Mouse (Mus musculus) olfactory bulb, adult 2 months (tissue): ENCODE measurements around the gene Hrc. TPM values are rescaled to one million over a fixed set of nuclear protein-coding genes. Genes with fewer than 3 reads are reported as not detected.
"Not testable (repeated sequence)": the region's sequence is repeated elsewhere in the genome, so short reads cannot be mapped to it uniquely, and the experiment has no call there.

Experiments
- H3K27ac ChIP-seq: fragments of 200-500 bp; 2 replicates; pipeline ENCODE4 v1.5.1; 2012; ENCODE audit warnings: low read depth, low read length; ENCODE audit not compliant: insufficient read depth
- H3K4me1 ChIP-seq: fragments of 200-500 bp; 2 replicates; pipeline ENCODE4 v1.6.1; 2012; ENCODE audit warnings: low read length; ENCODE audit not compliant: control insufficient read depth, insufficient read depth
- H3K4me3 ChIP-seq: fragments of 200-500 bp; 2 replicates; pipeline ENCODE4 v1.5.1; 2012; ENCODE audit warnings: mild to moderate bottlenecking, low read depth, low read length, moderate library complexity; ENCODE audit not compliant: insufficient read depth
- CTCF ChIP-seq: fragments of 200-500 bp; IDR thresholded peaks from 2 replicates; pipeline ENCODE4 v1.5.1; 2012; ENCODE audit warnings: low read depth, mild to moderate bottlenecking, low read length, moderate library complexity; ENCODE audit not compliant: insufficient read depth
- POLR2A ChIP-seq: fragments of 200-500 bp; IDR thresholded peaks from 2 replicates; pipeline ENCODE4 v1.6.1; 2012; ENCODE audit warnings: mild to moderate bottlenecking, low read depth, low read length, moderate library complexity; ENCODE audit not compliant: insufficient read depth
- WGBS: fragments of 180-500 bp; shearing (Covaris S2); methylation state at CpG from one replicate; pipeline ENCODE4 v1.1.7; 2018; 5-methylcytosine and 5-hydroxymethylcytosine counted together
- polyA plus RNA-seq: library from polyadenylated mRNA; stranded (reverse); fragments of >200 nt; gene quantifications from 2 replicates; pipeline ENCODE4 v1.2.4, GENCODE M21; 2012; ENCODE audit warnings: low replicate concordance; ENCODE audit not compliant: missing spikeins, insufficient read depth, insufficient read length

The Hrc gene
- polyA plus RNA-seq, 1 experiment: not detected

DNA sequence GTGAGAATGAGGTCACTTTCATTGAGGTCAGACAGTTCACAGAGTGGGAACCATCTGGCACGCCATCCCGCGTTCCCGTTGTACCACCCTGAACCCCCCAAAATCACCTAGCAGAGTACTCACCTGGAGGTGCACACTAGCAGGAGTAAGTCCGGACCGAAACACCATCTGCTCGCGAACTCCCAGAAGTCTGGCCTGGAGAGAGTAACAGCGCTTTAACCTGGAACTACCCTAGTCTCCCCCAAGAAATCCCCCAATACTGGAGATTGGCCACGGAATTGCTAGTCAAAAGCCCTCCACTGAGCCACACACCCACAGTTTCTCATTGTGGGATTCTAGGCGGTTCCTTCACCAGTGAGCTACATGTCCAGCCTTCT lies 5.0 kb downstream of the Hrc start:
- Histone ChIP-seq H3K4me3 (0 out of 2 replicates have a peak overlapping the region, but pooled peaks have one; percentile 11), H3K27ac (no peak overlapping the region), H3K4me1 (peaks cover 9% of the 10 kb centered on the region)
- TF ChIP-seq POLR2A (no peak), CTCF (no peak)
- 50% methylated on average over 11 of the region's 11 CpGs for WGBS

DNA sequence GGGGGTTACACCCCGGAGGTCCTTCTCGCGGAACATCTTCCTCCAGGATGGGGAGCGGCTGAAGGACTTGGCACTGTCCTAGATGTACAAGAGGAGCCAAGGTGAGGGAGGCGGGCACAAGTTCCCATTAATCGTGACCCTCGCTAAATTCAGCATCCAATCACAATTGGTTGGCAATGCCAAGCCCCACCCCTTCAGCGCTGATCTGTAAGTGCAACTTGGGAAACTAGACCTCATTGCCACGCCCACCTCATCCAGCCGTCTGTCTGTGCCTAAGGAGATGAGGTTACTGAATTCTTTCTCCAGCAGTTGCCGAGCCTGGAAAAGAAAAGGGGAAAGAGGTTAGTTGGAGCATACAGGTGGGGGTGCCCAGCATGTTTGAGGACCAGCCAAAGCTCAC lies 5.6 kb downstream of the Hrc start:
- Histone ChIP-seq H3K4me1 (peaks cover 9% of the 10 kb centered on the region), H3K27ac (no peak overlapping the region), H3K4me3 (no peak overlapping the region)
- no peak for TF ChIP-seq POLR2A
- no peak for TF ChIP-seq CTCF
- WGBS: 35% methylated on average over 11 of the region's 11 CpGs

DNA sequence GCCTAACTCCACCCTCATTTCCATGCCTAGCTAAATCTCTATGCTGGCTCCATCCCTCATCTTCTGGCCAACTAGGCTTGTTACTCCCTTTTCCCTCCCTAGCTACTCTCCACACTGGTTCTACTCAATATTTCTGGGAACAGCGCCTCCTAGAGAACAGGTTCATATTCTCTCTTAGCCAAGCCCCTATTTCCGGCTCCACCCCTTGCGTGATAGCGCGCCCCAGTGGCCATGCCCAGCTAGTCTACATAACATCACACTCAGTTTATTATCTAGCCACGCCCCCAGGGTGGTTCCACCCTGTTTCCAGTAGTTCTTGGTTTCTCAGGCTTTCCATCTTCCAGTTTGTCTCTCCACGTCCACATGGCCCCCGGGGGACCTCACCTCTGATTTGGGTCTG lies 6.2 kb downstream of the Hrc start:
- TF ChIP-seq POLR2A (no peak), CTCF (no peak)
- Histone ChIP-seq H3K27ac (no peak overlapping the region), H3K4me1 (peaks cover 9% of the 10 kb centered on the region), H3K4me3 (no peak overlapping the region)
- 7% methylated on average over 8 of the region's 8 CpGs for WGBS

DNA sequence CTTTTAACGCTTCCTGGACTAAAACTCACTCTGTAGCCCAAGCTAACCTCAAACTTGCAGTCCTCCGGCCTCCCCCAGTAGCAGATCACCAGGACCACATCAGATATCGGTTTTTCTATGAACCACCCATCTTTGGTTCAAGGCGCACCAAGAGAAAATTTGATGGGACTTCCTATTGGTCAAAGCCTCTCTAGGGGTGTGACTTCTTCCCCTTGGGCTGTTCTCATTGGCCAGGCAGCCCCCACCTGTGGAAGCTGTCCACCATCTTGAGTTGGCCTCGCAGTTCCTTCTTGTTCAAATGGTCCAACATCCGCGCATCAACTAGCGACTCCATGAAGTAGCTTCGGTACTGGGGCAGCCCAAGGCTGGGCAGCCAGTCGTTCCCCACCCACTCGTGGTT lies 7.0 kb downstream of the Hrc start:
- H3K4me3 ChIP-seq: no peak overlapping the region
- H3K4me1 ChIP-seq: peaks cover 9% of the 10 kb centered on the region
- no peak for TF ChIP-seq POLR2A
- TF ChIP-seq CTCF: no peak
- WGBS: 95% methylated on average over 11 of the region's 11 CpGs
- no peak overlapping the region for H3K27ac ChIP-seq

DNA sequence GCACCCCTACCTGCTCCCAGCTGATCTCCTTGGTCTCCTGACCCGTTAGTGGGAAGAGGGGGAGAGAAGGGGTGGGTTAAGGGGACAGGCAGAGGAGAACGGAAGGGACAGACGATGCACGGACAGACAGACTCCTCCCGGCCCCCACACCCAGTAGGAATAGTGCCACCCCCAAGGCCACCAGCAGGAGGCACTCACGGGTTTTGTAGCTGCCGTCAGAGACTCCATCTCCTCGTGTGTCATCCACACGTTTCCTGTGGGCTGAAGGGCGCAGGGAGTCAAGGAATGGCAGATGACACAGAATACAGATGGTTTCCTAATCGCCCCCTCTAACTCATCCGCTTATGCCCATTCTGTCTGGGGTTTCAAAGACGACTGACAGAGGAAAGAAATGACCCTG lies 8.5 kb downstream of the Hrc start:
- Histone ChIP-seq H3K4me3 (no peak overlapping the region), H3K27ac (no peak overlapping the region), H3K4me1 (peaks cover 3% of the 10 kb centered on the region; the same call in 1 of the 2 replicates)
- TF ChIP-seq CTCF: no peak
- no peak for TF ChIP-seq POLR2A
- WGBS: 57% methylated on average over 13 of the region's 13 CpGs

DNA sequence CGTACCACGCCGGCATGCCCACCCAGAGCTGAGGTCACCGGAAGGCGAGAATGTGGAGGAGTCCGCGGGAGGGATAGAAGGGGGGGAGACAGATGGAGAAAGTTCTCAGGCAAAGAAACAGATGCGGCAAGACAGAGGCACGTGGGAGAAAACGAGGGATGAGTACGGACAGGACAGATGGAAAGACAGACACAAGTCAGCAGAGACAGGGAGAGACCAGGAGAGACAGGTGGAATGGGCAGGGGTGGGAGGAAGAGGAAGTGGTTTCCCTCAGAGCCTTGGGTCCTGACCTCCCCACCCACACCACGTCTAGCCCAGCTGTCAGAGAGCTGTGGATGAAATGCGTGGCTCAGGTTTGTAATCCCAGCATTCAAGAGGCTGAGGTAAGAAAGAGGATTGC lies 11.8 kb downstream of the Hrc start:
- 85% methylated on average over 13 of the region's 13 CpGs for WGBS
- no peak for TF ChIP-seq POLR2A
- TF ChIP-seq CTCF: no peak
- Histone ChIP-seq H3K4me1 (no peaks in the 10 kb centered on the region; the same call in 1 of the 2 replicates), H3K4me3 (no peak overlapping the region), H3K27ac (no peak overlapping the region)

DNA sequence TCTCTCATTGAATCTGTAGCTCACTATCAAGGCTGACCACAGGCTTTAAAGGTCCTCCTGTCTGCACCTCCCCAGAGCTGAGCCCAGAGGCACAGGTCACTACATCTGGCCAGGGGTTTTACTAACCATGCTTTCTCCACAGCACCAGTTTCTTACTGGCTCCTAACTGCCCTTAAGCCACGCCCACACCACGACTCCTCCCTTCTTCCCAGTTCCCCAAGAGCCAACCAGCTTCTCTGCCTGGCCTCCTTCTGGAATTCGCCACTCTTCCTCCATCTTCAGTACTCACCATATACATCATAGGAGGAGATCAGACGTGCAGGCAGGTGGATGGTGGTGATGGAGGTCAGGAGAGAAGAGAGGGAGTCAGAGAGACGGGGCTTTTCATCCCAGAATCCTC lies 18.0 kb downstream of the Hrc start:
- TF ChIP-seq CTCF: no peak
- TF ChIP-seq POLR2A: no peak
- H3K4me1 ChIP-seq: no peaks in the 10 kb centered on the region
- no peak overlapping the region for H3K27ac ChIP-seq
- H3K4me3 ChIP-seq: no peak overlapping the region
- WGBS: 55% methylated on average over 5 of the region's 5 CpGs

DNA sequence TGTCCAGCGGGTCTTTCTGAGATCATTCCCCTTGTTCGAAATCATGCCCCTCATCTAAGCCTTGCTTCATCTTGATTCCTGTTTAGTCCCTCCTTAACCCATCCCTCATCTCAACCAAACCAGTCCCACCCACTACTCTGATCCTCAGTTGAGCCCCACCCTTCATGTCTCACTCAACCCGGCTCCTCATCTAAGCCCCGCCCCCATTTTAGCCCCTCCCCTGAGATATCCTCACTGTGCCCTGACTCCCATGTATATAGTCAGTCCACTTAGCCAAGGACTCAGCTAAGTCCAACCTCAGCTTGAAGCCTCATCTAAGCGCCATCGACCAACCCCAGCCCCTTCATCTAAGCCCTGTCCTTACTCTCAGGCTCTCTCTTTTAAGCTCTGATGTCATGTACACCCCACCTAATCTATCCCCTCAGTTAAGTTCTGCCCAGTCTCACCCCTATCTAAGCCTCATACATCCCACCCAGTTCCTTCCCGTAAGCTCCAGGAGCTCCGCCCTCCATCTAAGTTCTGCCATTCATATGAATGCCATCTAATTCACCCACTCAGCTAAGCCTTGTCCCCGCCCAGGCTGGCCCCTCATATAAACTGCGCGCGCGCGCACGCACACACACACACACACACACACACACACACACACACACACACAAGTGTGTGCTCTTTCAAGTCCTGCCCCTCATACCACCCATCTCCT lies 20.4 kb downstream of the Hrc start:
- Histone ChIP-seq H3K27ac (no peak overlapping the region), H3K4me1 (no peaks in the 10 kb centered on the region), H3K4me3 (no peak overlapping the region)
- 82% methylated on average over 15 of the region's 15 CpGs for WGBS
- no peak for TF ChIP-seq CTCF
- TF ChIP-seq POLR2A: no peak

DNA sequence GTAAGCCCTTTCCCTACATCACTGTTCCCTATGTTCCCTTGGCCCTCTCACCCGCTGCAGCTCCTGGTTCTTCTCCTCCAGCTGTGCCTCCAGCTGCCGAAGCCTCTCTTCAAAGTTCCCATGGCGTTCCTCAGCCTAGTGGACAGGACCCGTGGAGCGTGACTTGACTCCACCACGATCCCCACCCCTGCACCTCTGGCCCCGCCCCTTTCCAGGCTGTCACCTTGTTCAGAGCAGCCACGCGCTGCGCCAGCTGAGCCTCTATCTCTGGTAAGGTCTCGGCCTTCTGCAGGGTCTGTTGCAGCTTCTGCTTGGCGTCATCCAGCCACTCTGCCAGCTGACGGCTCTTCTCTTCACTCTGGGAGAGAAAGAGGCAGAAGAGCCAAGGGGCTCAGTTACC lies 21.0 kb downstream of the Hrc start:
- H3K27ac ChIP-seq: no peak overlapping the region
- H3K4me3 ChIP-seq: no peak overlapping the region
- 81% methylated on average over 13 of the region's 13 CpGs for WGBS
- TF ChIP-seq CTCF: no peak
- no peak for TF ChIP-seq POLR2A
- 0 out of 2 replicates have a peak, but pooled peaks cover under 1% of the 10 kb centered on the region for H3K4me1 ChIP-seq

DNA sequence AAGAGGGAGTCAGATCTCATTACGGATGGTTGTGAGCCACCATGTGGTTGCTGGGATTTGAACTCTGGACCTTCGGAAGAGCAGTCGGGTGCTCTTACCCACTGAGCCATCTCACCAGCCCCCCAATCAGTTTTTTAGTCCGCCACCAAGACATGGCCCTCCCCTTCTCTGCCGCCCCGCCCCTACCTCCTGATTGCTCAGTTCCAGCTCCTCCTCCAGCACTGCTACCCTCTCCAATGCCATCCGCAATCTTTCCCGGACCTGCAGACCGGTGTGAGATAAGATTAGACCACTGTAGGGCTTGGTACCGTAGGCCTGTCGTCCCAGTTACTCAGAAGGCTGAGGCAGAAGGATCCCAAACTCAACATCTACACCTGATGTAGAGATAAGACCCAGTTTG lies 24.0 kb downstream of the Hrc start:
- not testable (repeated sequence) for H3K27ac ChIP-seq, H3K4me3 ChIP-seq, H3K4me1 ChIP-seq
- 78% methylated on average over 11 of the region's 11 CpGs for WGBS
